Mouse (Mus musculus) adrenal gland, postnatal 36 days (tissue): ENCODE measurements around the gene Kif16b. TPM values are rescaled to one million over a fixed set of nuclear protein-coding genes. Genes with fewer than 3 reads are reported as not detected.

Source experiments
- DNase-seq, 2 experiments: peaks; one replicate each; pipeline ENCODE4 v3.0.0; 2021; ENCODE audit warnings: mixed read lengths in 1 of 2
- total RNA-seq, 2 experiments: library from RNA; stranded (reverse); gene quantifications; 2 replicates each; pipeline ENCODE4 v1.2.3; 2021

The Kif16b gene
- total RNA-seq, 2 experiments from 2014 or later, result 25.8 to 27.1 TPM

DNA sequence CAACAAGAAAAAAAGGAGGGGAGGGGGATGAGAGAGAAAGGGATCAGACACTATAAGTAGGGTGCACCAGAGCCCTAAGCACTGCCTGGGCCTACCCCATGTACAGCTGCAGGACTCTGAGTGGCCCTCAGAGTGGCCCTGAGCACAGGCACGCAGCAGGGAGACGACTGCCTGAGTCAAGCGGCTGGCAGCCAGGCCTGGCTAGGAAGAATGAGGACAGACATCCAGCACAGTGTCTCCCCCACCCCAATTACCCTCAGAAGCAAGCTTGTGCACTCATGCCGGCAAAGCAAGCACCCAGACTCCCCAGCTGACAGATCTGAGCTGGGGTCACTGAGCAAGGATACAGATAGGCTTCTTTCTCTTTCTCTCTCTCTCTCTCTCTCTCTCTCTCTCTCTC is 25.4 kb downstream of the Kif16b start:
- peak; percentile 68 to 78 for DNase-seq

DNA sequence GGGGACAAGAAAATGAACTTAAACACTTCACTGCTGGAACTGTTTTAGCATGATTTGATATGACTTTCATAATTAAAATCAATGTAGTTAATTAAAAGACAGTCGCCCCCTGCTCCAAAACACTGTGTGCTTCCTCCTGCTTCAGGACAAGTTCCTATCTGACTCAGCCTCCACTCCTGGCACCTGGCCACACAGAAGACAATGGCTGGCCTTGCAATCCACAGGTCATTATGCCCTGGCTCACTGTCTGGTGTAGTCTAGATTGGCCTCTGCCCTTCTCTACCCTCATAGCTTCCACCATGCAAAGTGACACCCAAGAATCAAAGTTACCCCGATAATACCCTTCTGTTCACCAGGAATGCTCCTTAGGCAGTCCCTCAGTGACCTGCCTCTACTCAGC is 26.8 kb downstream of the Kif16b start:
- peak; percentile 78 to 89 for DNase-seq

DNA sequence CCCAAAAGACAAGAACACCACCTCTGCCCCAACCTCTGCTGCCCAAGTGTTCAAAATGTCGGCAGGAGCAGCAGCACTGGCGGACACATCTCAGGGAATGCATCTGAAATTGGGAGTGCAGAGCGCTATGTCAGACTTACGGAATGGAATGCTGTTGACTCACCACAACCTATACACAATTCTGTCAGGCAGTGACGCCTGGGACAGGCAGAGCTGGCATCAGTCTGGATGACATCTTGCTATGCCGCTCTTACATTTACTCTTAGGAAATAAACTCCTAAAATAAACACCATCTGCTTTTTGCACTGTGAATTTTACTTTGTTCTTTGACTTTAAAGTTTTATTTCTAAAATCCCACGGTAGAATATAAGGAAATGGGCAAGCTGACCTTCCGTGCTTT is 31.3 kb downstream of the Kif16b start:
- DNase-seq, result no peak

GRCm38 (mm10) chr2:142867481-142867880 is 33.9 kb downstream of the Kif16b start:
- DNase-seq, result no peak

DNA sequence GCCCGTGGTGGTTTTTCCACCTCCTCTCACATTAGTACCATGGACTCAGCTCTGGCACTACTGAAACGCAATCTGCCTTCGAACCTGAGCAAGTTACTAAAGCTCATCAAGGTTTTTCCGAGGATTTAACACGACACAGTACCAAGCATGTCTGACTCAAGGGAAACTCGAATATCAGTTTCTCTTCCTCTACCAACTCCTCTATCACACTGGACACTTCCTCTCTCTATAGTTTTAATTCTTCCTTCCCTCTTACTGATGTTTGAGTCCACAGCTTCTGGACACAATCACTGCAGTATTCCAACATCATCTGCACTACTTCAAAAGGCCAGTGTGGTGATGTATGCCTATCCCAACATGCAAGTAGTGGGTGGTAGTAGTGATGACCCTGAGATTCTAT is 40.3 kb downstream of the Kif16b start:
- no peak for DNase-seq

DNA sequence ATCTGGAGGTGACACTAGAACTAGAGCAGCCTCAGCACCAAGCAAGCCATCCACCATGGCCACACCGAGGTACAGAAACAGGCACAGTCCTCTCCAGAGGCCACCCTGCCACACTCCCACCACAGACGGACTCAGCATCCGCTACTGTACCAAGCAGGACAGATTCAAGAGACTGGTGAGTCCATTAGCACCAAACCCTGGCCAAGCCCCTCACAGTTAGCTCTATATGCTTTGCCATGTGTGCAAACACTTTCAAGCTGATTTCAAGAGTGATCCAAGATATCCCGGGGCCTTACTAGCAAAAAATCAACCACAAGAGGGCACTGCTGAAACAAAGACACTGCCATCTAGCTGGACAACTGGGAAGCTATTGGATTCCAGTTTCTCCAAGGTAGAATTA is 41.9 kb downstream of the Kif16b start:
- DNase-seq, result peak; percentile 25 to 64

DNA sequence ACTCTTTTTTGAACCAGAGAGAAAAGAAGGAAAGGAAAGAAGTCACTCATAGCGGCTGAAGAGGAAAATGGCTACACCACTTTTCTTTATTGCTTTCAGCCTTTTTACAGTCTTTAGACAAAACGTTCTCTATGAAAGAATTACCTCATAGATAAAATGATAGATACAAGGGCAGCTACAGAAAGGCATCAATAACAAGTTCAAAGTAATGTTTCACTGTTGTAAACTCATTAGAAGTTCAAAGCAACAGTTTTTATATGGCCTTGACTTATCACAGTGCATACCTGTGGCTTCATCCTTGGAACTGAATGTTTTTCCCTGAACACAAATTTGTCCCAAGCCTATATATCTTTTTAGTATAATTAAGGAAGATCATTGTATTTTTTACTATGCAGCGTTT is 62.6 kb downstream of the Kif16b start:
- no peak for DNase-seq

GRCm38 (mm10) chr2:142838118-142838517 is 63.2 kb downstream of the Kif16b start:
- peak; percentile 15 to 28 for DNase-seq

DNA sequence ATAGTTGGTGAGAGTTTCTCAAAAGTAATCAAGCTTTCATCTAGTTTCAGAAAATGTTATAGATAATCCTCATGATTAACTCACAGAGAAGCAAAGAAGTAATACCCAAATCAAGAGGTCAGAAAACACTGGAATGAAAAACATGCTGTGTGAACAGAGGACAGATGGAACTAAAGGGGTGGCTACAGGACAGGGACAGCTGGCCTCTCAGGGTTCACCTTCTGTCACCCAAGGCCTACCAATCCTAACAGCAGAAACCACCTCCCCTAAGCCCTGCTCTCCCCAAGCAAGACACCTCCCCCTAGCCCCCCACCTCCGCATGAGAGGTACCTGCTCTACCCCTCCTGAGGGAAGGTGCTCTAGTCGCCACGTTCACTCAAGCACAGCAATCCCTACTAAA is 66.6 kb downstream of the Kif16b start:
- DNase-seq, result no peak

DNA sequence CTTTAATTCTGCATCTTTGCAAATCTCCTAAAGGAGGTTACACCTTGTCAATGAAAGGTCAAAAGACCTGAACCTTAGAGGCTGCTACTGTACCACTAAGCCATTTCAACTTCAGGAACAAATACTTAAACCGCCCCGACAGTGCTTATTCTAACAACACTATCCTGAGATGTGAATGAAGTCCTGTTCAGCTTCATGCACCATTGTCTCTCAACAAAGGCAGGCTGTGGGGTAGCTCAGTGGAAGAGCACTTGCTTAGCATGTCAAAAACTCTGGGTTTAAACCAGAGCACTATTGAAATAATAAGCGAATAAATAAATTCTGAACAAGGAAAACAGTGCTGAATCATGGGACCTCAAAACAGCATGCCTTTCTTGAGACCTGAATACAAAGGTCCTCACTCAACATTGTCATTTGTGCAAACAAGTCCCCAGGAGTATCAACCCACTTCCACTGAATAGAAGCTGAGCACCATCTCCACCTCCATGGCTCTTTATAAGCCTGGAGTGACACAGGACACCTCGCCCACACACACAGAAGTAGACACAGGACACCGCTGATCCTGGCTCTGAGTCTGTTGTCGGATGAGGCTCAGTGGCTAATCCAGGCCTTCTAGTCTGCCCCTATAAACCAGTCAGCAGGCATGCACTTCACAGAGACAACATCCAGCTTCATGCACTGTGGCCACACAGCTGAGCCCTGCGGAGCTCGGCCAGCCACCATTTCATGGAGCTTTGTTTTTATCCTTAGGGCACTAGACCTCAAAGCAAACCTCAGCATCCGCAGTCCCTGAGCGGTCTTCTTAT is 68.5 kb downstream of the Kif16b start:
- DNase-seq, result no peak

DNA sequence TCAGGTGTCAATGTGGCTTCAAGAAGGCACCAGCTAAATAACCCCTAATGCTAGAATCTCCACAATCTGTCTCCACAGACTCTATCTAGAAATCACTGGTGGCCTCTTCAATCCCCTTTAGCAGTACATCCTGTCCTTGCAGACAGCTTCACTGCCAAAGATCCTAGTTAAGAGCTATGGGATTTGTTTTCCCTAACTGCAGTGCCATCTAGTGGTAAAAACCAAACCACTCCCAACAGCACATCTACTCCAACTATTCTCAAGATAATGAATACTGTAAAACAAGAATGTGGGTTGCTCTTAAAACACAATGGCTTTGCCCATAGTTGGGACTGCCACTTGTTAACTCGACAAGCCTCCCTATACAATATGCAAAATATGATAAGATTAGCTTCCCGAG is 88.3 kb downstream of the Kif16b start:
- DNase-seq, result peak in 1 of 2 experiments; percentile 24

DNA sequence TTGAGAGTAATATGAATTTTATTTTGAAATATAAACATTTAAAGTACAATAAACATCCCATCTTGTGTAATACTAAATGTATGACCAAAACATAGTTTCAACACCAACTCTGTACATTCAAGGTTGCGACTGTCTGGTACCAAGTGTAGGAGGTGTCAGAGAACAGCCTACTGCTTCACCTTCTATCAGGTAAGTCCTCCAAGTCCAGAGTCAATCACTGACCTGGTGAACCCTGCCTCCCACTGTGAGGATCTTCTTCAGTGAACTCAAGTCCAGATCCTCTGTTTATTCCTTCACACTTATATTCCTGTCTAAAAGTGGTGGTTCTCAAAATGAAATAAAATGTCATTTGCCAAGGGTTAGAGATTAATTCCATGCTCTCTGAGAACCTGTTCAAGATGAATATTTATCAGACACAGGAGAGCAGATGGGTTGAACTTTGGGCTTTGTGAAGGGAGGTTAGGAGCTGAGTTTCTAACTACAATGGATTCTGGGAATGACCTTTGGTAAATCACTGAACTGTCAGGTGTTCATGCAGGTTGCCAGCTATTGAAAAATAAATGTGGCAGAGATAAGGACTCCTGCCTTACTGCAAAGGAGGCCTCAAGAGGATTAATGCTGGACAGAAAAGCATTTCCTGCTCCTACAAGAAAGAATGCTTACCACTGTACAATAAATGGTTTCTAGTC is 97.4 kb downstream of the Kif16b start:
- DNase-seq, result no peak

DNA sequence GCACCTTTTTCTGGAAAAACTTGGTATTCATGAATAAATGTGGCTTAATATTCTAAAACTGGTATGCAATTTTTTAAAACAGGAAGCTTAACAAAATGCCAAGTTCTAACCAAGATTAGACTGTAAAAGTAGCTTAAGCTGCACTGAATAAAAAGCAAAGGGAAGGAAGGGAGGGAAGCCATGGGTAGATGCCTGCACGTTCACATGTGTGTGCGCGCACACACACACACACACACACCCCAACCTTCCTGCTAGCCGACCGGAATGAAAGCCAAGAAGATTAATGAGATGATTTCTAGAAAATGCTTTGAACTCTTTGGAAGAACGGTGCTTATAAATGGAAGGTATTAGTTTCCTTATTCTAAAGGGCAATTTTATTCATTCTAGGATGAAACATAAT is 104.0 kb downstream of the Kif16b start:
- DNase-seq, result no peak

GRCm38 (mm10) chr2:142775358-142775757 is 126.0 kb downstream of the Kif16b start:
- no peak for DNase-seq

- no peak for DNase-seq
Observed at GRCm38 (mm10) chr2:142774752-142775151, 126.6 kb downstream of the Kif16b start.

DNA sequence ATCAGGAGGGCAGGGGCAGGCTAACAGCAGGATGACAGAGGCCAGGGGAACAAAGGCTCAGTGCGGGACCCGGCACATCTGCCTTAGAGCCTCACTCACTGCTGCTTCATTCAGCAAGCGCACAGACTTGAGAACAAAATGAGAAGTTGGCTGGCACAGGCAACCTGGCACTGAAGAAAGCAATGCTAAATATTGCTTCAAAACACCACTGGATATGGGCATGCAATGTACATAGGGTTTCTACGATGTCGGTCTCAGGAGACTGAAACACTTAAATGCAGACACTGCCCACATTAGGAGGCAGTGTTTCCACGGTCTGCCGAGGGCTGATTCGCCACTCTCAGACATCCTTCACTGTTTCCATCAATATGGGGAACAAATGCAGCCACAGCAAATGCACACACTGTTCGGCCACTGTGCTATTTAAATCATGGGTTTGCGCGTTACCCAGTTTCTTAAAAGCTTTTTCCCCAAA is 131.6 kb downstream of the Kif16b start:
- no peak for DNase-seq

GRCm38 (mm10) chr2:142764276-142764675 is 137.1 kb downstream of the Kif16b start:
- DNase-seq, result no peak

DNA sequence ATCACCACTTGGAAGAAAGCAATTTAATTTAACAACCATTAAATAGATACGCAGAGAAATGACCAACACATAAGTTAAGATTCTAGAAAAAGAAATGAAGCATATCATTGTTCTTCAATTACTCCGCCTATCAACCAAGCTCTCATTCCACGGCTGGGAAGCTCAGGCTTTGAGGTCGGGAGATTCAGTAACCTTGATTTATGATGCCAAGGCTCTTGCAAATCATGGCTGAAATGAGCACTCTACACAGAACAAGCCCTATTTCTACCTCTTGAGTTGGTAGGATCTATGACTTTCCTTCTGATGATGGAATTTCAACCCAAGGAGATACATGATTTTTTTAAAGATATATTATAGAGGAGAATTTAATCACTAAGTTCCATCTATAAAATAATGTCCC is 140.5 kb downstream of the Kif16b start:
- peak; percentile 7 to 12 for DNase-seq

- DNase-seq, result no peak
Observed at GRCm38 (mm10) chr2:142759192-142759591, 142.1 kb downstream of the Kif16b start.

DNA sequence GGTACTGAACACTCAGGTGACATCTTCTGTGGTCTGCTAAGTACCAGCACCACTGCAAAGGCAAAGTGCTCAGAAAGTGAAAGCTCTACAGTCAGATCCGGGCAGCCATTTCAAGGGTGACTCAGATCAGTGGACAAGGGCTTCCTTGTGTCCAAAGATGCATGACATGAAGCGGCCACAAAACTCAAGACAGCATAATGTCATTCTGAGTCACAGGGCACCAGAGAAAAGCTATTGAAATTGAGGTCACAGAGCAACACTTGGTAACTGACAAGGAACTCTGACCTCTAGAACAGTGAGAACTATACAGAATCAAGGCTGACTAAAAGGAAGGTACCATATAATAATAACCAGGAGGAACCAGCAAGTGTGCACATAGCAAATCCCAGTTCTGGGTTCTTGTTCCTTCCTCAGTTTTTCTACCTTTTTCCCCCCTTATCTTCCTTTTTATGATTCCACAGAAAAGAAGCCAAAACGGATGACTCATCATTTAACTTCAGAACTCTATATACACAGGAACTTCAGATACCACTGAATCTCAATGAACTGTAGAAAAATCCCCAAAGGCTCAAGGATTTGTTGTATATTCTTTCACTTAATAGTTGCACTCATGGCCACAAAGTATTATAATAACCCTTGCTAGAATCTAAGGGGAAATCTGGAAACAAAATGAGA is 143.1 kb downstream of the Kif16b start:
- peak; percentile 18 to 24 for DNase-seq

DNA sequence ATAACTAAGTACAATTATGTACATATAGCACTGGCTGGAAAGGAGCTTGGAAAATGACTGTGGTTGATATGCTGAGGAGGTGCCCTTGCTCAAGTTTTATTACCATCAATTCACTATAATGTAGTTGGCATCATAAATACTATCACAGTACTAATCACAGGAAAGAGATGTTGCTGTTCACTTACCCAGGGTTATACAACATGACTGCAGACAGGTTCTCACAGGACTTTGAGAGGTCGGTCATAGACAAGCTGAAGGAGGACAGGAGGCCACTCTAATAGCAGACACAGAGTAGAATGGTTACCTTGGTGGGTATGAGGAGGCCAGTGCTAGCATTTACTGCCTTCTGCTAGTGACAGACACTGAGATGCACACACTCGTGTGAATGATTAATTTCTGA is 162.0 kb downstream of the Kif16b start:
- no peak for DNase-seq

GRCm38 (mm10) chr2:142738488-142738887 is 162.8 kb downstream of the Kif16b start:
- DNase-seq, result no peak

DNA sequence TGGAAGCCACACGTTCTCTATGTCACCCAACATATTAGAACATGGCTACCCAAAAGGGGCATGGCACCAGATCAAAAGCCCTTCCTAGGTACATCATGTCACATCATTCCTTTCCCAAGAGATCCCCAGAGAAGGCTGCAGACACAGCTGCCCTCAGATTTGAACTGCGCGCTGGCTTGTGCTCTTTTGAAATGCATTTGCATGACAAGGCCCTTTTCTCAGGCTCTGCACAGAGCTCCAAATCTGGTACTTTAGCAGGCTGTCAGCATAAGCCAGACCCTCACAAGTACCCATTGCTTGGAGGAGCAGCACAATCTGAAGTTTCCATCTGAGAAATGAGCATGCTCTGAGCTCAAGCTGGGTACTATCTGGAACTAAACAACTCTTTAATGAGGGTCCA is 165.6 kb downstream of the Kif16b start:
- DNase-seq, result no peak
